In genomic region chr2:33345475-33345874, GRCm38 (mm10) we compare ENCODE assay signal across 11 mouse cellular contexts. TPM values are rescaled to one million over a fixed set of nuclear protein-coding genes. Genes with fewer than 3 reads are reported as not detected.
DNase-seq lines count a peak whose midpoint lies in the region; ATAC-seq and TF ChIP-seq lines count a peak whose summit lies in the region.
"Had no signal": no experiment of that assay in that cellular context is flagged by ENCODE, and none has a peak within 500 bp of the region (broad histone marks: within the 10 kb centered on the region; RNA-seq: fewer than 3 reads in every experiment).

No protein-coding gene starts in this region.

- dilution Hi-C loops in CH12.LX (cut with MboI; ENCODE audit: extremely low pct_ligation_motif_present, extremely low pct_unique_long_range_greater_than_20kb, low sequenced_read_pairs) = no loop called here

- WGBS in intestine, embryonic 14.5 days = 27% methylated on average over 6 of the region's 6 CpGs
- 39% methylated on average over 6 of the region's 6 CpGs for WGBS in intestine, postnatal 0 days
- 32% methylated on average over 6 of the region's 6 CpGs for WGBS in embryonic facial prominence, embryonic 14.5 days
- WGBS in lung, postnatal 0 days = 34% methylated on average over 6 of the region's 6 CpGs

- no peaks in the 10 kb centered on the region for H3K36me3 ChIP-seq in intestine, embryonic 14.5 days (ENCODE audit: control insufficient read depth, insufficient read depth, low read length)
- H3K36me3 ChIP-seq in intestine, postnatal 0 days (ENCODE audit: control insufficient read depth, insufficient read depth) = no peaks in the 10 kb centered on the region
- peaks cover 0 to 1% of the 10 kb centered on the region in 2 experiments for H3K36me3 ChIP-seq in CH12.LX (replicated peaks in 1 of 2; ENCODE audit: control insufficient read depth in 1 of 2, insufficient read depth in 1 of 2, low read length in 1 of 2)
- H3K36me3 ChIP-seq in embryonic facial prominence, embryonic 14.5 days (ENCODE audit: control insufficient read depth, insufficient read depth, low read length) = no peaks in the 10 kb centered on the region
- H3K36me3 ChIP-seq in lung, postnatal 0 days (ENCODE audit: insufficient read depth, low read length) = no peaks in the 10 kb centered on the region
- H3K36me3 ChIP-seq: embryonic facial prominence, embryonic 13.5 days had no signal

- H3K27ac ChIP-seq in intestine, embryonic 14.5 days (ENCODE audit: low read depth) = peak overlapping the region; percentile 43
- H3K27ac ChIP-seq in intestine, postnatal 0 days (ENCODE audit: low read depth, low read length) = no peak overlapping the region
- no peak overlapping the region for H3K27ac ChIP-seq in CH12.LX (ENCODE audit: insufficient read depth, low read depth)
- H3K27ac ChIP-seq in embryonic facial prominence, embryonic 14.5 days (replicated peaks; ENCODE audit: low read depth, low read length) = no peak overlapping the region
- no peak overlapping the region for H3K27ac ChIP-seq in lung, postnatal 0 days (ENCODE audit: low read length)
- H3K27ac ChIP-seq: embryonic facial prominence, embryonic 13.5 days; kidney, postnatal 0 days had no signal

- H3K9ac ChIP-seq in intestine, embryonic 14.5 days (ENCODE audit: low read length) = no peak overlapping the region
- no peak overlapping the region for H3K9ac ChIP-seq in intestine, postnatal 0 days (ENCODE audit: low read depth, low read length)
- H3K9ac ChIP-seq in CH12.LX (ENCODE audit: insufficient read depth, low read depth) = no peak overlapping the region
- H3K9ac ChIP-seq in embryonic facial prominence, embryonic 14.5 days (ENCODE audit: low read depth, low read length) = no peak overlapping the region
- H3K9ac ChIP-seq in lung, postnatal 0 days (replicated peaks; ENCODE audit: low read depth) = no peak overlapping the region
- H3K9ac ChIP-seq: embryonic facial prominence, embryonic 13.5 days had no signal

- in situ Hi-C loops in CH12.LX (cut with MboI; ENCODE audit: low pct_ligation_motif_present, low pct_unique_long_range_greater_than_20kb, low sequenced_read_pairs) = no loop called here

- no peaks in the 10 kb centered on the region for H3K27me3 ChIP-seq in intestine, embryonic 14.5 days (replicated peaks; ENCODE audit: control insufficient read depth, insufficient read depth, low read length)
- H3K27me3 ChIP-seq in intestine, postnatal 0 days (replicated peaks; ENCODE audit: control insufficient read depth, insufficient read depth, low read length) = no peaks in the 10 kb centered on the region
- no peaks in the 10 kb centered on the region for H3K27me3 ChIP-seq in CH12.LX (replicated peaks)
- no peaks in the 10 kb centered on the region for H3K27me3 ChIP-seq in embryonic facial prominence, embryonic 14.5 days (replicated peaks; ENCODE audit: control insufficient read depth, insufficient read depth, low read length)
- H3K27me3 ChIP-seq in lung, postnatal 0 days (replicated peaks; ENCODE audit: insufficient read depth, low read length) = no peaks in the 10 kb centered on the region
- H3K27me3 ChIP-seq: embryonic facial prominence, embryonic 13.5 days had no signal

- no peak overlapping the region for H3K4me2 ChIP-seq in intestine, embryonic 14.5 days (ENCODE audit: low read length)
- no peak overlapping the region for H3K4me2 ChIP-seq in intestine, postnatal 0 days (replicated peaks; ENCODE audit: low read depth)
- H3K4me2 ChIP-seq in CH12.LX (ENCODE audit: insufficient read depth, low read depth, poor library complexity, severe bottlenecking) = peak overlapping the region; percentile 31; the same call in 1 of the 2 replicates
- no peak overlapping the region for H3K4me2 ChIP-seq in embryonic facial prominence, embryonic 14.5 days (ENCODE audit: low read depth, low read length)
- H3K4me2 ChIP-seq in lung, postnatal 0 days (replicated peaks; ENCODE audit: low read depth, low read length) = no peak overlapping the region
- H3K4me2 ChIP-seq: embryonic facial prominence, embryonic 13.5 days had no signal

- no peak for TF ChIP-seq EP300 in CH12.LX (IDR thresholded peaks at IDR 0.05; ENCODE audit: low read length)
- no peak for TF ChIP-seq EP300 in lung, postnatal 0 days (IDR thresholded peaks at IDR 0.05)

- no peak for TF ChIP-seq RAD21 in CH12.LX (IDR thresholded peaks at IDR 0.05; ENCODE audit: low read depth, low read length)

- no peak overlapping the region for H3K4me3 ChIP-seq in intestine, embryonic 14.5 days (ENCODE audit: low read depth, low read length)
- no peak overlapping the region for H3K4me3 ChIP-seq in intestine, postnatal 0 days (ENCODE audit: low read depth, low read length)
- no peak overlapping the region for H3K4me3 ChIP-seq in CH12.LX (replicated peaks in 1 of 3; ENCODE audit: low read depth in 2 of 3, low read length in 2 of 3, poor library complexity in 1 of 3)
- H3K4me3 ChIP-seq in embryonic facial prominence, embryonic 14.5 days (ENCODE audit: low read depth, low read length) = no peak overlapping the region
- no peak overlapping the region for H3K4me3 ChIP-seq in lung, postnatal 0 days (ENCODE audit: low read depth, low read length)
- H3K4me3 ChIP-seq: embryonic facial prominence, embryonic 13.5 days had no signal

- TF ChIP-seq CTCF in intestine, postnatal 0 days (IDR thresholded peaks at IDR 0.05; ENCODE audit: low read depth) = no peak
- TF ChIP-seq CTCF in CH12.LX (conservative IDR thresholded peaks at IDR 0.05 in 1 of 2, IDR thresholded peaks at IDR 0.05 in 1 of 2; ENCODE audit: low read depth in 2 of 2, low read length in 2 of 2) = no peak
- no peak for TF ChIP-seq CTCF in lung, postnatal 0 days (IDR thresholded peaks at IDR 0.05)

- no peak for DNase-seq in intestine, embryonic 14.5 days (ENCODE audit: low spot score)
- peak; percentile 35 for DNase-seq in CH12.LX (ENCODE audit: extremely low read depth)
- peak; percentile 55 for DNase-seq in embryonic facial prominence, embryonic 14.5 days (ENCODE audit: low spot score)
- DNase-seq in lung, postnatal 0 days (ENCODE audit: low spot score) = no peak
- no peak for DNase-seq in frontal cortex, postnatal 14 days (ENCODE audit: low spot score in 2 of 2)
- no peak for DNase-seq in adrenal gland, adult (ENCODE audit: inconsistent age in 2 of 2, low spot score in 1 of 2)
- DNase-seq: adrenal gland, adult 2 months had no signal

- no peak for TF ChIP-seq POLR2A in CH12.LX (IDR thresholded peaks at IDR 0.05; ENCODE audit: low read depth, low read length)

- H3K79me2 ChIP-seq in CH12.LX (replicated peaks; ENCODE audit: control insufficient read depth, extremely low read depth, insufficient read depth, poor library complexity, severe bottlenecking) = no peaks in the 10 kb centered on the region

- peaks cover 11% of the 10 kb centered on the region for H3K4me1 ChIP-seq in intestine, embryonic 14.5 days (replicated peaks; ENCODE audit: control insufficient read depth, insufficient read depth, low read length)
- no peaks in the 10 kb centered on the region for H3K4me1 ChIP-seq in intestine, postnatal 0 days (replicated peaks; ENCODE audit: control insufficient read depth, insufficient read depth, low read length)
- peaks cover 12 to 45% of the 10 kb centered on the region in 2 experiments for H3K4me1 ChIP-seq in CH12.LX (ENCODE audit: control insufficient read depth in 1 of 2, insufficient read depth in 2 of 2)
- H3K4me1 ChIP-seq in embryonic facial prominence, embryonic 14.5 days (ENCODE audit: control insufficient read depth, insufficient read depth, low read length) = no peaks in the 10 kb centered on the region
- no peaks in the 10 kb centered on the region for H3K4me1 ChIP-seq in lung, postnatal 0 days (ENCODE audit: insufficient read depth, low read depth, low read length)

- ATAC-seq in intestine, embryonic 14.5 days (replicated peaks; ENCODE audit: low FRiP score, low TSS enrichment, low read depth) = no peak
- ATAC-seq in intestine, postnatal 0 days = no peak
- no peak for ATAC-seq in embryonic facial prominence, embryonic 14.5 days (ENCODE audit: low read depth)
- peak; percentile 53 for ATAC-seq in lung, postnatal 0 days

- H3K9me3 ChIP-seq in intestine, embryonic 14.5 days (ENCODE audit: control insufficient read depth, low read length) = no peaks in the 10 kb centered on the region
- no peaks in the 10 kb centered on the region for H3K9me3 ChIP-seq in intestine, postnatal 0 days (ENCODE audit: control insufficient read depth)
- no peaks in the 10 kb centered on the region for H3K9me3 ChIP-seq in CH12.LX (replicated peaks; ENCODE audit: low read length)
- H3K9me3 ChIP-seq in embryonic facial prominence, embryonic 14.5 days (ENCODE audit: control insufficient read depth, low read length) = no peaks in the 10 kb centered on the region
- H3K9me3 ChIP-seq in lung, postnatal 0 days (ENCODE audit: low read length) = no peaks in the 10 kb centered on the region
- H3K9me3 ChIP-seq: embryonic facial prominence, embryonic 13.5 days; G1E had no signal

TF ChIP-seq in CH12.LX, 34 proteins besides CTCF, POLR2A, EP300 and RAD21:
- TF ChIP-seq ETS1 (conservative IDR thresholded peaks at IDR 0.05; ENCODE audit: low read depth, low read length) = peak; percentile 61
- no peak for TF ChIP-seq MAFK (IDR thresholded peaks at IDR 0.05; ENCODE audit: insufficient replicate concordance, low read length)
- TF ChIP-seq USF1 (IDR thresholded peaks at IDR 0.05; ENCODE audit: low read depth, low read length) = no peak
TF ChIP-seq in CH12.LX: peak in this region for 1.

RNA-seq across cellular contexts. Expression of gene Ralgps1, which starts 25.8 kb away (rescaled TPM):
- polyA plus RNA-seq in intestine, embryonic 14.5 days (2014; fragmentation: Nextera tagmentation; extraction: Ambion mirVana) = 7.3 and 8.1 TPM in 2 replicates
- 4.0 and 4.9 TPM in 2 replicates for polyA plus RNA-seq in intestine, postnatal 0 days (2015; fragmentation: Nextera tagmentation; extraction: Ambion mirVana)
- total RNA-seq in CH12.LX (2012; rRNA removed) (1.2 and 1.5 TPM in 2 replicates), CH12.LX (2014; rRNA removed) (0.62 and 0.95 TPM in 2 replicates)
- 1.3 and 2.1 TPM in 2 replicates for polyA plus RNA-seq in CH12.LX (2012; ENCODE audit: insufficient read length, low read depth)
- polyA plus RNA-seq in embryonic facial prominence, embryonic 14.5 days (2014; fragmentation: Nextera tagmentation; extraction: Ambion mirVana) = 3.6 and 4.2 TPM in 2 replicates
- polyA plus RNA-seq in lung, postnatal 0 days (2015; fragmentation: Nextera tagmentation; extraction: Ambion mirVana) = 1.8 and 2.2 TPM in 2 replicates

Comparison
In these comparisons a context has a peak if more than half of its experiments do, and no peak if none do; other contexts are left out.
1. DNase-seq: peak in CH12.LX (single experiment) and embryonic facial prominence, embryonic 14.5 days (single experiment); none in intestine, embryonic 14.5 days (single experiment), lung, postnatal 0 days (single experiment), frontal cortex, postnatal 14 days (0 of 2) and adrenal gland, adult (0 of 2).